Mouse (Mus musculus): Measurements from ENCODE around the gene Micall2.
A peak's percentile ranks its signal among the peaks of the same experiment; 100 is the strongest.

The Micall2 gene

GRCm38 (mm10) chr5:139674940-139675706, 61.0 kb downstream of the Micall2 start:
- DNase-seq = no peak

DNA sequence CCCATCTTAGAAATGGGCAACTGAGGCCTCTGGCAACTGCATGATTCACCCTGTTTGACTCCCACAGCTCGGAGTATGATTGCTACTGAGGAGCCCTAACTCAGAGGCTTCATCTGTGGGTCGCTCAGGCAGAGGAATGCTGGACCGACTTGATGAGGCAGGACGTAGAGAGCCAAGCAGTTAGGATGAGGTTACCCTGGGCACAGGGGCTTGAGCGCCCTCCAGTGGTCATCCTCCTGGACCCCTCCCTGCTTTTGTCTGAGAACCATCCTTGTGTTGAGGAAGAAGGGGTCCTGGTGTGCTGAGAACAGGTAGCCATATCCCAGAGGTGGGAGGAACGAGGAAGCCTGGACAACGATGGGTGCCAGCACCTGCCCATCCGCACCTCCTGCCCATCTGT, 66.8 kb downstream of the Micall2 start:
- DNase-seq = peak in 1 of 2 experiments; percentile 7

DNA sequence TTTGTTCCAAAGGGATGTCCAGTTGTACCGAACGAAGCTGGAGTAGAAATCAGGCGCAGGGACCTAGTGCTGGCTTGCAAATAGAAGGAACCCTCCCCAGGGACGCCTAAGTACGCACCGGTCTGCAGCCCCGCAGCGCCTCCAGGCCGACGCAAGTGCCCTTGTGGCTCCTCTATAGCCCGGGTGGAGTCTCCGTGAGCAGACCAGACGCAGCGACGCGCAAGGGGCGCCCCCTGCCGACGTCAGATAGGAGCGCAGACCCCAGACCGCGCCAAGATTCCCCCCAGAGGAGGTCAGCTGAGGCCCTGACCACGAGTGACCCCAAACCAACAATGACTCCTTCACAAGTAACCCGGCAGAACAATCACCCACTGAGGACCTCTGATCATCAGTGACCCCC, 67.6 kb downstream of the Micall2 start:
- DNase-seq = peak; percentile 29 to 33

GRCm38 (mm10) chr5:139666496-139666895, 69.6 kb downstream of the Micall2 start:
- DNase-seq = no peak

DNA sequence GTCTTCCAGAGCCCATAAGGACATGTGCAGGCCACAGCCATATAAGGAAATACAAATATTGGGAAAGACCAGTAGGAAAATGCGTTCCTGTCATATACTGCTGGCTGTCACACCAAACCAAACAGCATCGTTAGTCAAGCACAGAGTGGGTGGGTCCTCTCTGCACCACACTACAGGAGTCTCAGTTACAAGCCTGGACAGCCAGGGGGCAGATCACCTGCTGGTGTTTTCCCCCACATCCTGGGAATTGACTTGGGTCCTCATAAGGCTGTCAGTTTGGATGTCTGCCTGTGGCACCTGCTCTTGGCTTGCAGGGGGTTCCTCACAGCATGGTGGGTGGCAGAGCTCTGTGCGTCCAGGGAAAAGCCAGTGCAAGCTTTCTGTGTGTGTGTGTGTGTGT, 70.8 kb downstream of the Micall2 start:
- DNase-seq = no peak

DNA sequence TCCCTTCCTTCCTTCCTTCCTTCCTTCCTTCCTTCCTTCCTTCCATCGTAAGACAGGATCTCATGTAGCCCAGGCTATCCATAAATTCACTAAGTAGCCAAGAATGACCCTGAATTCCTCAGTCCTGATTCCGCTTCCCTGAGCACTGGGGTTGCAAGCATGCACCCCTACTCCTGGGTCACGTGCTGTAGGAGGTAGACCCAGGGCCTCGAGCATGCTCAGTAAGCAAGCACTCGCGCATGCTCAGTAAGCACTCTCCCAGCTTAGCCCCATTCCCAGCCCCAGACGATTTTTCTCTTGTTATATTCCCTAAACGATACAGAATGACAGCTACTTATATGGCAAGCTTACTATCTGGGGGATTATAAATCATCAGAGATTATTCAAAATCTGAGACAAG, 74.4 kb downstream of the Micall2 start:
- DNase-seq = no peak

GRCm38 (mm10) chr5:139659307-139659706, 76.8 kb downstream of the Micall2 start:
- DNase-seq = no peak

DNA sequence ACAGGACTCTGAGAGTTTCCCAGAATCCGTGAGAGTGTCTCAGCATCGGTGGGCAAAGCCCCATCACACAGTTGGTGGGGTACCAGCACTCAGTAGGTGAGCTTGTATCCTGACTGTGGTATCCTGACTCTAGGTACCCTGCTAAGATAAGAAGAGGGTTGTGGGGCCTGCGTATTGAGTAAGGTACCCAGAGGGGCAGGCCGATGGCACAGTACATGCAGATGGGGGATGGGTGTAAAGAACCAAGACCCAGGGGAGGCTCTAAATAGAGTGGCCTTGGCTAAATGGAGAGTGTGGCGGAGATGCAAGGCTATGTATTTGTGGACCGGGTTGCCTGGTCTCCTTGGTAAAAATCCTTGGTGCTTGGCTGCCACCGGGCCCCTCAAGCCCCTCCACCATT, 77.3 kb downstream of the Micall2 start:
- no peak for DNase-seq

GRCm38 (mm10) chr5:139657959-139658602, 78.1 kb downstream of the Micall2 start:
- no peak for DNase-seq

All from B cell, adult 2 months (primary cell).